ENCODE assay signal across 8 mouse cellular contexts in the genomic region with DNA sequence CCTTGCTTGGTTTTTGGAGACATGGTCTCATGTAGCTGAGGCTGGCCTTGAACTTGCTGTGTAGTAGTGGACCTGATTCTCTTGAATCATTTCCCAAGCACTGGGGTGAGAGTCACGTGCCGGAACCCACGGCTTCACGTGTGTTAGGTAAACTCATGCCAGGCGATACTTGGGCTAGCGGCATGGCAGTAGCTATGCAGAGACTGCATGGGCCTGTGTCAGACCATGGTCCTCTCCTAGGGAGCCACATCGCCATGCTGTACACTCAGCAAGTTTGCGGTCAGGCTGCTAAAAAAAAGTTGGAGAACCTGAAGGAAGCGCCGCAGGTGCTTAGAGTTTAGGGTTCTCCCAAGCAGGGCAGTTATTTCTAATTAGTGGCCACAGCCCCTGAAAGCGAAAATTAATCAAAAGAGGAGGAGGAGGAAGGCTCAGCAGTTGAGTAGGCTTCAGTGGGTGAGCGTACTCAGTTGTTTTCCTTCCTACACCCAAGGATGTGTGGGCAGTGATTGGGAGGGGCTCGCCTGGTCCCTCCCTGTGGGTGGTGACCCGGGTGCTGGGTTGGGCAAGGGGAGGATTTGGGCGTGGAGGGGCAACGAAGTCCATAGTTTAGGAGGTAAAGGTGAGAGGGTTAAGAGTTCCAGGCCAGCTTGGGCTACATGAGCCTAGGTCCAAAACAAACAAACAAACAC. TPM values are rescaled to one million over a fixed set of nuclear protein-coding genes. Genes with fewer than 3 reads are reported as not detected.
DNase-seq lines count a peak whose midpoint lies in the region; ATAC-seq and TF ChIP-seq lines count a peak whose summit lies in the region.

No protein-coding gene starts in this region.

- 0 out of 2 replicates have a peak, but pooled peaks cover 11% of the 10 kb centered on the region for H3K36me3 ChIP-seq in embryonic facial prominence, embryonic 14.5 days (ENCODE audit: control insufficient read depth, insufficient read depth, low read length)
- peaks cover 19% of the 10 kb centered on the region; the same call in 1 of the 2 replicates for H3K36me3 ChIP-seq in heart, embryonic 14.5 days (ENCODE audit: control insufficient read depth, insufficient read depth, low read length)
- peaks cover 4% of the 10 kb centered on the region; the same call in 1 of the 2 replicates for H3K36me3 ChIP-seq in kidney, embryonic 16.5 days (ENCODE audit: insufficient read depth, low read length)
- no peaks in the 10 kb centered on the region for H3K36me3 ChIP-seq in small intestine, adult 2 months (ENCODE audit: control insufficient read depth, insufficient read depth, low read length)

- no peak for TF ChIP-seq POLR2A in small intestine, adult 2 months (IDR thresholded peaks at IDR 0.05; ENCODE audit: low read depth, low read length)

- no peaks in the 10 kb centered on the region for H3K27me3 ChIP-seq in embryonic facial prominence, embryonic 14.5 days (replicated peaks; ENCODE audit: control insufficient read depth, insufficient read depth, low read length)
- H3K27me3 ChIP-seq in heart, embryonic 14.5 days (ENCODE audit: control insufficient read depth, insufficient read depth, low read length) = no peaks in the 10 kb centered on the region
- H3K27me3 ChIP-seq in kidney, embryonic 16.5 days (ENCODE audit: insufficient read depth, low read length) = no peaks in the 10 kb centered on the region
- no peaks in the 10 kb centered on the region for H3K27me3 ChIP-seq in small intestine, adult 2 months (ENCODE audit: control insufficient read depth, insufficient read depth, low read length)

- peak overlapping the region; percentile 82 for H3K4me3 ChIP-seq in embryonic facial prominence, embryonic 14.5 days (ENCODE audit: low read depth, low read length)
- peak overlapping the region; percentile 85 to 99 for H3K4me3 ChIP-seq in heart, embryonic 14.5 days (ENCODE audit: control insufficient read depth in 1 of 2, insufficient read depth in 1 of 2, low read depth in 1 of 2, low read length in 2 of 2)
- peak overlapping the region; percentile 91 for H3K4me3 ChIP-seq in kidney, embryonic 16.5 days (ENCODE audit: low read length)
- peak overlapping the region; percentile 32 for H3K4me3 ChIP-seq in small intestine, adult 2 months (ENCODE audit: low read depth, low read length)

- H3K4me2 ChIP-seq in embryonic facial prominence, embryonic 14.5 days (ENCODE audit: low read depth, low read length) = peak overlapping the region; percentile 64
- H3K4me2 ChIP-seq in heart, embryonic 14.5 days (ENCODE audit: low read length) = peak overlapping the region; percentile 75
- peak overlapping the region; percentile 68 for H3K4me2 ChIP-seq in kidney, embryonic 16.5 days (replicated peaks; ENCODE audit: low read depth, low read length)

- 0 out of 2 replicates have a peak, but pooled peaks cover 5% of the 10 kb centered on the region for H3K9me3 ChIP-seq in embryonic facial prominence, embryonic 14.5 days (ENCODE audit: control insufficient read depth, low read length)
- no peaks in the 10 kb centered on the region for H3K9me3 ChIP-seq in heart, embryonic 14.5 days (ENCODE audit: control insufficient read depth, low read length)
- H3K9me3 ChIP-seq in kidney, embryonic 16.5 days (ENCODE audit: low read length) = peaks cover 6% of the 10 kb centered on the region; the same call in 1 of the 2 replicates

- ATAC-seq in embryonic facial prominence, embryonic 14.5 days (ENCODE audit: low read depth) = peak; percentile 23
- ATAC-seq in heart, embryonic 14.5 days (ENCODE audit: insufficient number of reproducible peaks, insufficient read depth, low FRiP score, low read depth) = peak; percentile 24; the same call in 1 of the 2 replicates
- ATAC-seq in kidney, embryonic 16.5 days (ENCODE audit: low FRiP score, low TSS enrichment) = peak; percentile 52

- peaks cover 33% of the 10 kb centered on the region for H3K4me1 ChIP-seq in embryonic facial prominence, embryonic 14.5 days (ENCODE audit: control insufficient read depth, insufficient read depth, low read length)
- H3K4me1 ChIP-seq in heart, embryonic 14.5 days (ENCODE audit: control insufficient read depth in 2 of 2, insufficient read depth in 2 of 2, low read length in 2 of 2) = peaks cover 31 to 34% of the 10 kb centered on the region in 2 experiments
- peaks cover 42% of the 10 kb centered on the region for H3K4me1 ChIP-seq in kidney, embryonic 16.5 days (ENCODE audit: insufficient read depth, low read length)
- peaks cover 33% of the 10 kb centered on the region for H3K4me1 ChIP-seq in small intestine, adult 2 months (ENCODE audit: control insufficient read depth, insufficient read depth, insufficient read length, low read length)

- 0 out of 2 replicates have a peak overlapping the region, but pooled peaks have one; percentile 37 for H3K9ac ChIP-seq in embryonic facial prominence, embryonic 14.5 days (ENCODE audit: low read depth, low read length)
- H3K9ac ChIP-seq in heart, embryonic 14.5 days (ENCODE audit: low read length) = peak overlapping the region; percentile 99
- 0 out of 2 replicates have a peak overlapping the region, but pooled peaks have one; percentile 47 for H3K9ac ChIP-seq in kidney, embryonic 16.5 days (replicated peaks; ENCODE audit: low read length)

- intact Hi-C loops in left cerebral cortex, postnatal 4 days (cut with DNase I) = no loop called here
- intact Hi-C loops in left cerebral cortex, postnatal 25 days (cut with DNase I) = no loop called here

- TF ChIP-seq CTCF in small intestine, adult 2 months (IDR thresholded peaks at IDR 0.05; ENCODE audit: extremely low read depth, insufficient read length, insufficient replicate concordance, low read depth, low read length) = no peak

- 56% methylated on average over 16 of the region's 16 CpGs for whole genome bisulfite sequencing in embryonic facial prominence, embryonic 14.5 days
- WGBS in heart, embryonic 14.5 days = 51% methylated on average over 16 of the region's 16 CpGs
- 44% methylated on average over 16 of the region's 16 CpGs for WGBS in kidney, embryonic 16.5 days
- 34% methylated on average over 16 of the region's 16 CpGs for WGBS in small intestine, adult 2 months

- H3K27ac ChIP-seq in embryonic facial prominence, embryonic 14.5 days (replicated peaks; ENCODE audit: low read depth, low read length) = peak overlapping the region; percentile 86
- H3K27ac ChIP-seq in heart, embryonic 14.5 days (replicated peaks in 1 of 2; ENCODE audit: control insufficient read depth in 1 of 2, insufficient read depth in 1 of 2, low read depth in 2 of 2, low read length in 2 of 2) = peak overlapping the region; percentile 28 to 97; a peak in 2 of 4 replicates
- peak overlapping the region; percentile 78 for H3K27ac ChIP-seq in kidney, embryonic 16.5 days (ENCODE audit: low read length)
- H3K27ac ChIP-seq in small intestine, adult 2 months (ENCODE audit: insufficient read depth, low read depth, low read length) = peak overlapping the region; percentile 82

- peak; percentile 22 for DNase-seq in left cerebral cortex, postnatal 4 days
- DNase-seq in left cerebral cortex, postnatal 25 days (ENCODE audit: low spot score in 2 of 2) = no peak
- DNase-seq in embryonic facial prominence, embryonic 14.5 days (ENCODE audit: low spot score) = no peak
- DNase-seq in lung, postnatal 36 days = peak; percentile 93
- no peak for DNase-seq in frontal cortex, postnatal 14 days (ENCODE audit: low spot score in 2 of 2)

RNA-seq across cellular contexts. Expression of a gene that starts 10.0 kb away (rescaled TPM):
- 10 to 100 TPM; 68.9 to 72.5 TPM for total RNA-seq in left cerebral cortex, postnatal 4 days (2021)
- total RNA-seq in left cerebral cortex, postnatal 25 days (2021) = 10 to 100 TPM; 64.0 to 65.8 TPM
- 96.3 and 99.8 TPM in 2 replicates for polyA plus RNA-seq in embryonic facial prominence, embryonic 14.5 days (2014; fragmentation: Nextera tagmentation; extraction: Ambion mirVana)
- polyA plus RNA-seq in heart, embryonic 14.5 days (2014; fragmentation: Nextera tagmentation; extraction: Ambion mirVana) = 187 and 204 TPM in 2 replicates
- polyA plus RNA-seq in kidney, embryonic 16.5 days (2015; fragmentation: Nextera tagmentation; extraction: Ambion mirVana) = 112 and 118 TPM in 2 replicates
- 60.1 and 154 TPM in 2 replicates for polyA plus RNA-seq in small intestine, adult 2 months (2012; rRNA removed)

RNA-seq across cellular contexts. Expression of a gene that starts 30.9 kb away (rescaled TPM):
- total RNA-seq in left cerebral cortex, postnatal 4 days (2021) = 10 to 100 TPM; 72.6 to 83.1 TPM
- total RNA-seq in left cerebral cortex, postnatal 25 days (2021) = 10 to 100 TPM; 86.6 to 87.7 TPM
- 19.3 and 20.6 TPM in 2 replicates for polyA plus RNA-seq in embryonic facial prominence, embryonic 14.5 days (2014; fragmentation: Nextera tagmentation; extraction: Ambion mirVana)
- 12.6 and 14.4 TPM in 2 replicates for polyA plus RNA-seq in heart, embryonic 14.5 days (2014; fragmentation: Nextera tagmentation; extraction: Ambion mirVana)
- polyA plus RNA-seq in kidney, embryonic 16.5 days (2015; fragmentation: Nextera tagmentation; extraction: Ambion mirVana) = 24.3 and 26.0 TPM in 2 replicates
- 16.0 and 29.7 TPM in 2 replicates for polyA plus RNA-seq in small intestine, adult 2 months (2012; rRNA removed)

Comparison
In these comparisons a context has a peak if more than half of its experiments do, and no peak if none do; other contexts are left out.
1. DNase-seq: peak in left cerebral cortex, postnatal 4 days (single experiment) and lung, postnatal 36 days (single experiment); none in left cerebral cortex, postnatal 25 days (0 of 2), embryonic facial prominence, embryonic 14.5 days (single experiment) and frontal cortex, postnatal 14 days (0 of 2).
2. H3K4me3 ChIP-seq: peak in every context shown above with its lines; median percentile 92 in heart, embryonic 14.5 days; 91 in kidney, embryonic 16.5 days; 82 in embryonic facial prominence, embryonic 14.5 days; 32 in small intestine, adult 2 months.
3. H3K9ac ChIP-seq: peak in every context shown above with its lines; median percentile 99 in heart, embryonic 14.5 days; 47 in kidney, embryonic 16.5 days; 37 in embryonic facial prominence, embryonic 14.5 days.
4. Peak in every context shown above with its lines, with median percentiles within 50 percentile points of each other: ATAC-seq, H3K27ac ChIP-seq and H3K4me2 ChIP-seq.